Mouse (Mus musculus): ENCODE results near the gene Mark1. TPM values are rescaled to one million over a fixed set of nuclear protein-coding genes. Genes with fewer than 3 reads are reported as not detected.

Gene Mark1
- total RNA-seq, 2 experiments from 2014 or later = 45.1 to 46.6 TPM

- DNase-seq (ENCODE audit: low spot score in 2 of 2) = no peak
Observed at GRCm38 (mm10) chr1:184853922-184854321, 145.4 kb downstream of the Mark1 start.

- peak; percentile 32 to 67 for DNase-seq (ENCODE audit: low spot score in 2 of 2)
Observed at GRCm38 (mm10) chr1:184853339-184853738, 146.0 kb downstream of the Mark1 start.

GRCm38 (mm10) chr1:184851741-184852618 is 147.4 kb downstream of the Mark1 start:
- DNase-seq (ENCODE audit: low spot score in 2 of 2) = peak; percentile 59 to 86

GRCm38 (mm10) chr1:184851166-184851565 is 148.2 kb downstream of the Mark1 start:
- no peak for DNase-seq (ENCODE audit: low spot score in 2 of 2)

- DNase-seq (ENCODE audit: low spot score in 2 of 2) = no peak
Observed at GRCm38 (mm10) chr1:184846973-184847372, 152.4 kb downstream of the Mark1 start.

Other genes with a start within 250 kb of the Mark1 start
- under 1 TPM in 1 of 2 experiments, not detected in 1; 0.25 TPM for gene Marc1, start 188.3 kb downstream of the Mark1 start, total RNA-seq (2021)
- 100 to 1,000 TPM; 117 to 122 TPM for gene Marc2, start 153.1 kb downstream of the Mark1 start, total RNA-seq (2021)
- gene C130074G19Rik, start 116.4 kb downstream of the Mark1 start, total RNA-seq (2021) = 1 to 10 TPM; 7.1 to 8.8 TPM
- gene Rab3gap2, start 204.5 kb upstream of the Mark1 start, total RNA-seq (2021) = 10 to 100 TPM; 64.9 to 67.7 TPM